Mouse (Mus musculus): Measurements from ENCODE around the gene Ndufb10. TPM values are rescaled to one million over a fixed set of nuclear protein-coding genes. Genes with fewer than 3 reads are reported as not detected.

Gene Ndufb10
- polyA plus RNA-seq, 1 experiment from 2014 or later: 191 TPM

Other genes starting within 250 kb of the Ndufb10 start
- 30.3 and 32.0 TPM in 2 replicates for gene Mlst8, start 245.4 kb downstream of the Ndufb10 start, polyA plus RNA-seq (2014; fragmentation: Nextera tagmentation; extraction: Ambion mirVana)
- gene Caskin1, start 235.9 kb downstream of the Ndufb10 start, polyA plus RNA-seq (2014; fragmentation: Nextera tagmentation; extraction: Ambion mirVana): 2.6 and 2.8 TPM in 2 replicates
- 86.1 and 88.2 TPM in 2 replicates for gene Traf7, start 196.5 kb downstream of the Ndufb10 start, polyA plus RNA-seq (2014; fragmentation: Nextera tagmentation; extraction: Ambion mirVana)
- 1.4 and 1.8 TPM in 2 replicates for gene Rab26, start 190.3 kb downstream of the Ndufb10 start, polyA plus RNA-seq (2014; fragmentation: Nextera tagmentation; extraction: Ambion mirVana)
- gene Pkd1, start 174.6 kb downstream of the Ndufb10 start, polyA plus RNA-seq (2014; fragmentation: Nextera tagmentation; extraction: Ambion mirVana): 9.6 and 16.6 TPM in 2 replicates
- 46.2 and 56.4 TPM in 2 replicates for gene Tsc2, start 91.8 kb downstream of the Ndufb10 start, polyA plus RNA-seq (2014; fragmentation: Nextera tagmentation; extraction: Ambion mirVana)
- 18.6 and 22.9 TPM in 2 replicates for gene Nthl1, start 91.8 kb downstream of the Ndufb10 start, polyA plus RNA-seq (2014; fragmentation: Nextera tagmentation; extraction: Ambion mirVana)
- 48.3 and 50.2 TPM in 2 replicates for gene Slc9a3r2, start 74.2 kb downstream of the Ndufb10 start, polyA plus RNA-seq (2014; fragmentation: Nextera tagmentation; extraction: Ambion mirVana)
- gene Npw, start 66.0 kb downstream of the Ndufb10 start, polyA plus RNA-seq (2014; fragmentation: Nextera tagmentation; extraction: Ambion mirVana): 0.48 TPM in 1 of 2 replicates, not detected in the other
- 24.1 and 26.6 TPM in 2 replicates for gene Zfp598, start 54.8 kb downstream of the Ndufb10 start, polyA plus RNA-seq (2014; fragmentation: Nextera tagmentation; extraction: Ambion mirVana)
- 6.2 and 6.6 TPM in 2 replicates for gene Syngr3, start 34.5 kb downstream of the Ndufb10 start, polyA plus RNA-seq (2014; fragmentation: Nextera tagmentation; extraction: Ambion mirVana)
- gene Gfer, start 28.3 kb downstream of the Ndufb10 start, polyA plus RNA-seq (2014; fragmentation: Nextera tagmentation; extraction: Ambion mirVana): 46.8 and 52.4 TPM in 2 replicates
- gene Noxo1, start 28.2 kb downstream of the Ndufb10 start, polyA plus RNA-seq (2014; fragmentation: Nextera tagmentation; extraction: Ambion mirVana): 1.1 and 2.7 TPM in 2 replicates
- 96.3 and 102 TPM in 2 replicates for gene Tbl3, start 16.8 kb downstream of the Ndufb10 start, polyA plus RNA-seq (2014; fragmentation: Nextera tagmentation; extraction: Ambion mirVana)
- 0.18 and 0.24 TPM in 2 replicates for gene Rnf151, start 6.4 kb downstream of the Ndufb10 start, polyA plus RNA-seq (2014; fragmentation: Nextera tagmentation; extraction: Ambion mirVana)
- 1,371 and 1,480 TPM in 2 replicates for gene Rps2, start 6.4 kb downstream of the Ndufb10 start, polyA plus RNA-seq (2014; fragmentation: Nextera tagmentation; extraction: Ambion mirVana)
- gene Rpl3l, start 3.3 kb upstream of the Ndufb10 start, polyA plus RNA-seq (2014; fragmentation: Nextera tagmentation; extraction: Ambion mirVana): not detected in 2 replicates
- gene Msrb1, start 12.2 kb upstream of the Ndufb10 start, polyA plus RNA-seq (2014; fragmentation: Nextera tagmentation; extraction: Ambion mirVana): 23.6 and 24.3 TPM in 2 replicates
- 4.3 and 4.7 TPM in 2 replicates for gene Hs3st6, start 28.5 kb upstream of the Ndufb10 start, polyA plus RNA-seq (2014; fragmentation: Nextera tagmentation; extraction: Ambion mirVana)
- not detected in 2 replicates for gene Meiob, start 79.8 kb upstream of the Ndufb10 start, polyA plus RNA-seq (2014; fragmentation: Nextera tagmentation; extraction: Ambion mirVana)
- gene Hagh, start 115.7 kb upstream of the Ndufb10 start, polyA plus RNA-seq (2014; fragmentation: Nextera tagmentation; extraction: Ambion mirVana): 23.2 and 24.1 TPM in 2 replicates
- gene Fahd1, start 125.9 kb upstream of the Ndufb10 start, polyA plus RNA-seq (2014; fragmentation: Nextera tagmentation; extraction: Ambion mirVana): 21.7 and 23.0 TPM in 2 replicates
- 0.14 TPM in 2 replicates for gene Igfals, start 141.5 kb upstream of the Ndufb10 start, polyA plus RNA-seq (2014; fragmentation: Nextera tagmentation; extraction: Ambion mirVana)
- gene Nubp2, start 161.9 kb upstream of the Ndufb10 start, polyA plus RNA-seq (2014; fragmentation: Nextera tagmentation; extraction: Ambion mirVana): 61.0 and 63.9 TPM in 2 replicates
- gene Spsb3, start 162.2 kb upstream of the Ndufb10 start, polyA plus RNA-seq (2014; fragmentation: Nextera tagmentation; extraction: Ambion mirVana): 34.8 and 39.8 TPM in 2 replicates
- gene Eme2, start 170.6 kb upstream of the Ndufb10 start, polyA plus RNA-seq (2014; fragmentation: Nextera tagmentation; extraction: Ambion mirVana): 15.9 and 18.2 TPM in 2 replicates
- gene Mrps34, start 170.6 kb upstream of the Ndufb10 start, polyA plus RNA-seq (2014; fragmentation: Nextera tagmentation; extraction: Ambion mirVana): 68.6 and 84.7 TPM in 2 replicates
- 49.4 and 52.8 TPM in 2 replicates for gene Nme3, start 172.0 kb upstream of the Ndufb10 start, polyA plus RNA-seq (2014; fragmentation: Nextera tagmentation; extraction: Ambion mirVana)
- gene Mapk8ip3, start 212.5 kb upstream of the Ndufb10 start, polyA plus RNA-seq (2014; fragmentation: Nextera tagmentation; extraction: Ambion mirVana): 22.9 and 26.2 TPM in 2 replicates
- 245 and 249 TPM in 2 replicates for gene Jpt2, start 236.2 kb upstream of the Ndufb10 start, polyA plus RNA-seq (2014; fragmentation: Nextera tagmentation; extraction: Ambion mirVana)